Mouse (Mus musculus): ENCODE data around the gene Bnc1. TPM values are rescaled to one million over a fixed set of nuclear protein-coding genes. Genes with fewer than 3 reads are reported as not detected.

The Bnc1 gene
- polyA plus RNA-seq, 1 experiment from 2014 or later = 5.5 TPM

GRCm38 (mm10) chr7:81928998-81929397 is 63.1 kb downstream of the Bnc1 start:
- peaks cover 48% of the 10 kb centered on the region for H3K4me1 ChIP-seq (replicated peaks)
- no peak overlapping the region for H3K4me3 ChIP-seq
- no peak overlapping the region for H3K27ac ChIP-seq (replicated peaks)
- H3K27me3 ChIP-seq = no peaks in the 10 kb centered on the region
- H3K9me3 ChIP-seq = no peaks in the 10 kb centered on the region
- no peak overlapping the region for H3K4me2 ChIP-seq
- ATAC-seq (ENCODE audit: low read depth) = no peak
- WGBS = 87% methylated on average over 7 of the region's 7 CpGs
- no peak overlapping the region for H3K9ac ChIP-seq
- H3K36me3 ChIP-seq = no peaks in the 10 kb centered on the region

GRCm38 (mm10) chr7:81921379-81921952 is 70.6 kb downstream of the Bnc1 start:
- Histone ChIP-seq H3K9ac (no peak overlapping the region), H3K27me3 (no peaks in the 10 kb centered on the region), H3K4me3 (no peak overlapping the region), H3K27ac (replicated peaks) (no peak overlapping the region), H3K36me3 (peaks cover 6% of the 10 kb centered on the region; the same call in 1 of the 2 replicates), H3K4me2 (no peak overlapping the region), H3K9me3 (no peaks in the 10 kb centered on the region), H3K4me1 (replicated peaks) (0 out of 2 replicates have a peak, but pooled peaks cover 3% of the 10 kb centered on the region)
- WGBS = 93% methylated on average over 1 of the region's 1 CpGs
- no peak for ATAC-seq (ENCODE audit: low read depth)

GRCm38 (mm10) chr7:81920314-81920713 is 71.8 kb downstream of the Bnc1 start:
- no peak overlapping the region for H3K4me2 ChIP-seq
- no peak overlapping the region for H3K27ac ChIP-seq (replicated peaks)
- WGBS = 81% methylated on average over 4 of the region's 4 CpGs
- no peak overlapping the region for H3K4me3 ChIP-seq
- ATAC-seq (ENCODE audit: low read depth) = no peak
- H3K9ac ChIP-seq = no peak overlapping the region
- H3K9me3 ChIP-seq = no peaks in the 10 kb centered on the region
- H3K36me3 ChIP-seq = peaks cover 6% of the 10 kb centered on the region; the same call in 1 of the 2 replicates
- 0 out of 2 replicates have a peak, but pooled peaks cover 5% of the 10 kb centered on the region for H3K4me1 ChIP-seq (replicated peaks)
- no peaks in the 10 kb centered on the region for H3K27me3 ChIP-seq

- Histone ChIP-seq H3K27ac (replicated peaks) (no peak overlapping the region), H3K4me1 (replicated peaks) (0 out of 2 replicates have a peak, but pooled peaks cover 3% of the 10 kb centered on the region), H3K9ac (no peak overlapping the region), H3K9me3 (no peaks in the 10 kb centered on the region), H3K4me3 (no peak overlapping the region), H3K27me3 (no peaks in the 10 kb centered on the region), H3K36me3 (peaks cover 6% of the 10 kb centered on the region; the same call in 1 of the 2 replicates), H3K4me2 (no peak overlapping the region)
- ATAC-seq (ENCODE audit: low read depth) = no peak
- WGBS = 64% methylated on average over 5 of the region's 5 CpGs
Observed at GRCm38 (mm10) chr7:81918316-81918715, 73.8 kb downstream of the Bnc1 start.

Other genes starting within 250 kb of the Bnc1 start
- gene Ramac, start 229.4 kb downstream of the Bnc1 start, polyA plus RNA-seq (2015; fragmentation: Nextera tagmentation; extraction: Ambion mirVana) = 127 and 151 TPM in 2 replicates
- gene 3110040N11Rik, start 202.8 kb downstream of the Bnc1 start, polyA plus RNA-seq (2015; fragmentation: Nextera tagmentation; extraction: Ambion mirVana) = 47.7 and 54.4 TPM in 2 replicates
- gene Btbd1, start 162.9 kb downstream of the Bnc1 start, polyA plus RNA-seq (2015; fragmentation: Nextera tagmentation; extraction: Ambion mirVana) = 97.1 and 102 TPM in 2 replicates
- not detected in 2 replicates for gene Gm10160, start 136.5 kb downstream of the Bnc1 start, polyA plus RNA-seq (2015; fragmentation: Nextera tagmentation; extraction: Ambion mirVana)
- gene Tm6sf1, start 133.3 kb downstream of the Bnc1 start, polyA plus RNA-seq (2015; fragmentation: Nextera tagmentation; extraction: Ambion mirVana) = 13.4 TPM in 2 replicates
- gene Hdgfl3, start 57.8 kb downstream of the Bnc1 start, polyA plus RNA-seq (2015; fragmentation: Nextera tagmentation; extraction: Ambion mirVana) = 56.1 and 56.2 TPM in 2 replicates
- gene Sh3gl3, start 181.5 kb upstream of the Bnc1 start, polyA plus RNA-seq (2015; fragmentation: Nextera tagmentation; extraction: Ambion mirVana) = 58.0 and 58.2 TPM in 2 replicates